Mouse (Mus musculus) gastrocnemius, adult 2 months (tissue): ENCODE data around the gene Hunk. TPM values are rescaled to one million over a fixed set of nuclear protein-coding genes. Genes with fewer than 3 reads are reported as not detected.

Source experiments
- DNase-seq: peaks from one replicate; pipeline ENCODE4 v3.0.0; 2022
- H3K27ac ChIP-seq: fragments of 200-600 bp; 2 replicates; pipeline ENCODE4 v1.8.1; 2022; ENCODE audit warnings: mild to moderate bottlenecking
- H3K4me3 ChIP-seq: fragments of 200-600 bp; 2 replicates; pipeline ENCODE4 v1.8.1; 2022; ENCODE audit warnings: mild to moderate bottlenecking, moderate library complexity
- CTCF ChIP-seq: fragments of 200-600 bp; IDR thresholded peaks from 2 replicates; pipeline ENCODE4 v1.8.1; 2022; ENCODE audit warnings: antibody characterized with exemption, mild to moderate bottlenecking, moderate library complexity
- intact Hi-C: fragments of 180-260 bp; cut with DNase I; formaldehyde crosslinking; loops from one replicate; pipeline ENCODE4 v1.15.1; 2025
- total RNA-seq, 2 experiments: library from RNA; stranded (reverse); gene quantifications; 2 replicates each; pipeline ENCODE4 v1.2.3; 2021

Gene Hunk
- total RNA-seq, 2 experiments from 2014 or later: 0.46 to 0.53 TPM

GRCm38 (mm10) chr16:90382701-90383280 lies 3.0 kb upstream of the Hunk start:
- intact Hi-C loops: loop anchor here (10.0 kb wide), 1 partner anchor 242 kb away; no protein-coding TSS in a partner anchor
- TF ChIP-seq CTCF: no peak

GRCm38 (mm10) chr16:90384058-90384457 lies 1.8 kb upstream of the Hunk start:
- Histone ChIP-seq H3K27ac (no peak overlapping the region), H3K4me3 (no peak overlapping the region)
- no peak for DNase-seq
- intact Hi-C loops: loop anchor here (10.0 kb wide), 1 partner anchor 241 kb away; no protein-coding TSS in a partner anchor
- TF ChIP-seq CTCF: no peak

More at GRCm38 (mm10) chr16:90382701-90383280, 3.0 kb upstream of the Hunk start:
- no peak for DNase-seq
- H3K27ac ChIP-seq: no peak overlapping the region
- no peak overlapping the region for H3K4me3 ChIP-seq

GRCm38 (mm10) chr16:90384846-90385245 lies 967 bp upstream of the Hunk start:
- DNase-seq: no peak
- Histone ChIP-seq H3K27ac (no peak overlapping the region), H3K4me3 (peak overlapping the region; percentile 87)
- intact Hi-C loops: loop anchor here (10.0 kb wide), 1 partner anchor 240 kb away; no protein-coding TSS in a partner anchor
- TF ChIP-seq CTCF: no peak

GRCm38 (mm10) chr16:90385326-90385687 lies 506 bp upstream of the Hunk start:
- TF ChIP-seq CTCF: no peak
- intact Hi-C loops: loop anchor here (10.0 kb wide), 1 partner anchor 239 kb away; no protein-coding TSS in a partner anchor
- DNase-seq: no peak
- H3K4me3 ChIP-seq: peak overlapping the region; percentile 87
- H3K27ac ChIP-seq: peak overlapping the region; percentile 59

- DNase-seq: peak; percentile 46
- peak overlapping the region; percentile 59 for H3K27ac ChIP-seq
- peak; percentile 31; the same call in 1 of the 2 replicates for TF ChIP-seq CTCF
- H3K4me3 ChIP-seq: peak overlapping the region; percentile 87
- intact Hi-C loops: loop anchor here (10.0 kb wide), 1 partner anchor 238 kb away; no protein-coding TSS in a partner anchor
Observed at GRCm38 (mm10) chr16:90386514-90387160, 824 bp downstream of the Hunk start.

- no peak for DNase-seq
- intact Hi-C loops: loop anchor here (10.0 kb wide), 1 partner anchor 238 kb away; no protein-coding TSS in a partner anchor
- peak overlapping the region; percentile 87 for H3K4me3 ChIP-seq
- TF ChIP-seq CTCF: no peak
- peak overlapping the region; percentile 59 for H3K27ac ChIP-seq
Observed at GRCm38 (mm10) chr16:90387161-90387671, 1.4 kb downstream of the Hunk start.

GRCm38 (mm10) chr16:90387961-90388360 lies 2.1 kb downstream of the Hunk start:
- intact Hi-C loops: loop anchor here (10.0 kb wide), 1 partner anchor 237 kb away; no protein-coding TSS in a partner anchor
- DNase-seq: no peak
- H3K27ac ChIP-seq: no peak overlapping the region
- no peak overlapping the region for H3K4me3 ChIP-seq
- no peak for TF ChIP-seq CTCF

GRCm38 (mm10) chr16:90389103-90389750 lies 3.4 kb downstream of the Hunk start:
- intact Hi-C loops: loop anchor here (10.0 kb wide), 1 partner anchor 236 kb away; no protein-coding TSS in a partner anchor
- no peak for TF ChIP-seq CTCF
- DNase-seq: no peak
- Histone ChIP-seq H3K4me3 (no peak overlapping the region), H3K27ac (no peak overlapping the region)

- H3K27ac ChIP-seq: no peak overlapping the region
Observed at GRCm38 (mm10) chr16:90390731-90391130, 4.9 kb downstream of the Hunk start.

GRCm38 (mm10) chr16:90394761-90395160 lies 8.9 kb downstream of the Hunk start:
- DNase-seq: no peak
- no peak overlapping the region for H3K27ac ChIP-seq
- TF ChIP-seq CTCF: no peak
- H3K4me3 ChIP-seq: no peak overlapping the region
- intact Hi-C loops: no loop called here

More at GRCm38 (mm10) chr16:90390731-90391130, 4.9 kb downstream of the Hunk start:
- no peak for TF ChIP-seq CTCF
- intact Hi-C loops: no loop called here
- DNase-seq: no peak
- no peak overlapping the region for H3K4me3 ChIP-seq

- no peak for DNase-seq
- no peak overlapping the region for H3K4me3 ChIP-seq
- no peak overlapping the region for H3K27ac ChIP-seq
- no peak for TF ChIP-seq CTCF
- intact Hi-C loops: no loop called here
Observed at GRCm38 (mm10) chr16:90395996-90396556, 10.3 kb downstream of the Hunk start.

- no peak for TF ChIP-seq CTCF
- no peak for DNase-seq
- Histone ChIP-seq H3K4me3 (no peak overlapping the region), H3K27ac (no peak overlapping the region)
- intact Hi-C loops: no loop called here
Observed at GRCm38 (mm10) chr16:90396882-90397281, 11.1 kb downstream of the Hunk start.

GRCm38 (mm10) chr16:90400314-90400713 lies 14.5 kb downstream of the Hunk start:
- intact Hi-C loops: no loop called here
- TF ChIP-seq CTCF: no peak
- Histone ChIP-seq H3K27ac (no peak overlapping the region), H3K4me3 (no peak overlapping the region)
- DNase-seq: no peak
